Mouse (Mus musculus) NIH3T3 (cell line): Measurements from ENCODE around the gene Rps27l.
A peak's percentile ranks its signal among the peaks of the same experiment; 100 is the strongest.

ENCODE experiments used
- DNase-seq: peaks from one replicate; pipeline ENCODE4 v3.0.0-alpha.2; 2012; ENCODE audit warnings: low read depth

Rps27l gene

DNA sequence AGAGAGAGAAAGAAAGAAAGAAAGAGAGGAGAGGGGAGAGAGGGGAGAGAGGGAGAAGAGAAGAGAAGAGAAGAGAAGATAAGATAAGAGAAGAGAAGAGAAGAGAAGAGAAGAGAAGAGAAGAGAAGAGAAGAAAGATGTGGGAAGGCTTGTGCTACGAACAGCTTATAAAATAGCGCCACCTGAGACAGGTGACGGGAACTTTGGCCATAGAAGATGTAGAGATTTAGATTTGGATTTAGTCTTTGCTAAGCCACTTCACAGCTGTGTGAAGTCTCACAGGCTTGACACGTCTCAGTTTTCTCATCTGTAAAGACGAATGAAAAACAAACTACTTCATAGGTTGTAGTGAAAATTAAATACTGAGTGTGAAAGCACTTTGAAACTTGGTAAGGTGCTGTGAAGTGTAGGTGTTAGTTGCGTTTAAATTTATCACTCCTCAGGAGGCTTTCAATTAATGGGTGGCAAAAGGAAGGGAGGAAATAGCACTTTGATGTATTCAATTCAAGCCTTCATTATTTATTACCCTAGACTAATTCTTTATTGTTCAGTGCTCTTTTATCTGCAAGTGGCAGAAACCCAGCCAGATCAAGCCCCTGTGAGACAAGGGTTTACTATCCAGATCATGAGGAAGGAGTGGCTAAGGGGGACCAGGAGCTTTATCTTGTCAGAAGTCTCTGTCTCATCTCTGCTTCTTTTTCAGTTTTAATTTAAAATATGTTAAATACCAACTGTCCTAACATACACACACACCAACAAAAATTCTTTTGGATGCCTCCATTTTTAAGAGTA lies 25.2 kb upstream of the Rps27l start:
- DNase-seq, result peak; percentile 9

DNA sequence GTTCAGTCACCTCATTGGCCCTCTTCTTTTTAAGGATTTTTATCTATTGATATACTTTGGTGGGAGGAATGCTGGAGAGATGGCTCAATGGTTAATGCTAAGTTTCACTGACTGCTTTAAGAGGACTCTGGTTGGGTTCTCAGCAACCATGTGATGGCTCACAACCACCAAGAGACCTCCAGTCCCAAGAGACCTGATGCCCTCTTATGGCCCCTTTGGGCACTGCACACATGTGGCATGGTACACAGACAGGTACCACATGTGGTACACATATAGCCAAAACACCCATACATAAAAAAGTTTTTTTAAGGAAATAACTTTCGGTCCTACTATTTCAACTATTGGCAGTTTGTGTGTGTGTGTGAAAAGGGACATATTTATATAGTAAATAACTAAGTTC lies 23.8 kb upstream of the Rps27l start:
- peak; percentile 27 for DNase-seq

GRCm38 (mm10) chr9:66925853-66926252 lies 20.0 kb upstream of the Rps27l start:
- no peak for DNase-seq

DNA sequence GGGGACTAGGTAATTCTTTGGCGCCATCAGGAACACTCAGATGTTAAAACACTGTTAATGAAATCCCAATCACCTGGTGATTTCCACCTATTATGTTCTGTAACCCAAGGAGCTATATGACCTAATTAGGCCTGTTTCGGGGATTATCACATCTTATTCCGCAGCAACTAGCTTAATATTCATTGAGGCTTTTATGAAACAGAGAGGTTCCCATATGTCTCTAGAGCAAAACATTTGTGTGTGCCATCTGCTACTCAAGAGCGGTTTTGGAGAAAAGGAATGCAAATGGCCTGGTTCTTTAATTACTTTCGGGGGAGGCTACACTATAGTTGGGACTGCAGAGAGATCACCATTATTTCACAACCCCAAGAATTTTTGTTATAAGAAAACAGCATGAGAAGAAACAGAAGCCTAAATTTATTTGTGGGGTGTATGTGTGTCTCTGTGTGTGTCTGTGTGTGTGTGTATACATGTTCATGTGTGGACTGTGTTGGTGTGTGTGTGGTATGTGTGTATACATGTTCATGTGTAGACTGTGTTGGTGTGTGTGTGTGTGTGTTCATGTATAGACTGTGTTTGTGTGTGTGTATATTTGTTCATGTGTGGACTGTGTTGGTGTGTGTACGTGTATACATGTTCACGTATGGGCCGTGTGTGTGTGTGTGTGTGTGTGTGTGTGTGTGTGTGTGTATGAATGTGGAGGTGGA lies 18.0 kb upstream of the Rps27l start:
- DNase-seq, result no peak

GRCm38 (mm10) chr9:66930351-66930750 lies 15.5 kb upstream of the Rps27l start:
- no peak for DNase-seq

DNA sequence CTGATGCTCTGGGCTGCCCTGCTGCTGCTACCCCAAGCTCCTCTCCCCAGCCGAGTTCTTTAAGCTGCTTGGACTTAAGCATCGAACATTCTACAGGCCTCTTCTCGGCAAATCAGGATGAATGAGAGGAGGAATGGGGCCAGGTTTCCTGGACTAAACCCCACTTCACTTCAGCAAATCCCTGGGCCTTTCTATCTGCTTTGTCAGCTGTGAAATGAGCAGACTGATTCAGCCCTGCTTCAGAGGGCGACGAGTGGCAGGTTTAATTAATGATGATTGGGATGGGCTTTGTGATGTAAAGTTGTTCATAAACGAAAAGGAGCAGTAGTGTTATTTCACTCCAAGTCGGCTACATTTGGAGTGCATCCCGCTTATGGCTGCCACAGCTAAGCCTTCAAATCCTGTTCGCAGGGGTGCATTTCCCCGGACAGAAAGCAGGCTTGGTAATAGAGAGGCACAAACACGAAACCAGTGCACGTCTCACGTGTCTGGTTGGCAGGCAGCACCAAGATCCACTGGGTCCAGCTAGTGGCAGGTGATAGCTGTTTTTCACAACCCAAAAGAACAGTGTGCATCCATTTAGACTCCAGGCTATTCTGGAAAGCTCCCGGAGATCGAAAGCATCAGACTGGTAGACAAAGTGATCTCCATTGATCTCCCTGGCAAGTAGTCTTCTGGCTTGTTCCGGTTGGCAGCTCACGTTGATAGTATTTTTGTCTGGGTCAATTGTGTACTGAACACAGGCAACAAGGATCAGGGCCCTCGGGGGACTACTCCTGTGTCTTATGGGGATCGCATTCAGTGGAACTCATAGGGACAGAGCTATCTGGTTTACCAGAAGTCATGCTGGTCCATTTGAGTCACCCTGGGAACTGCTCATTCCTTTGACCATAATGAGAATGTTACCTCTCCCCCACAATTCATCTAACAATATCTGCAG lies 11.7 kb upstream of the Rps27l start:
- no peak for DNase-seq

DNA sequence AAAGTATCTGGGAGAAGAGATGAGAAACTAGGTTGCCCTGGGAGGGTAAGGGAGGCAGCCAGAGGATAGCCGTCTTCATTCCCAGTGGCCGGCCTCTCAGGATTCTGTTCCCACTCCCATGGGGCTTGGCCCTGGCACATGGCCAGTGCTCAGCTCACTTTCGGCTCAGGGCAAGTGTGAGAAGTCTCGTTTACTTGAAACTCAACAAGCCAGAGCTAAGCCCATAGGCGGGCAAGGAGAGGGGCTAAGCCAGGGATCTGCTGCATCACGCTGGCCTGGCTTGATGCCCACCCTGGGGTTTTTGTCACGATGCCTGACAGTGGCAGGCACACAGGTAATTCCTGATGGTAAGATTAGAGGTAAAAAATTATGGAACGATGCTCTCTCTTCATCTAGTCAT lies 8.4 kb upstream of the Rps27l start:
- DNase-seq, result no peak

GRCm38 (mm10) chr9:66938836-66939235 lies 7.0 kb upstream of the Rps27l start:
- peak; percentile 73 for DNase-seq

- DNase-seq, result no peak
These were observed 725 bp upstream of the Rps27l start for GRCm38 (mm10) chr9:66945161-66945560.

DNA sequence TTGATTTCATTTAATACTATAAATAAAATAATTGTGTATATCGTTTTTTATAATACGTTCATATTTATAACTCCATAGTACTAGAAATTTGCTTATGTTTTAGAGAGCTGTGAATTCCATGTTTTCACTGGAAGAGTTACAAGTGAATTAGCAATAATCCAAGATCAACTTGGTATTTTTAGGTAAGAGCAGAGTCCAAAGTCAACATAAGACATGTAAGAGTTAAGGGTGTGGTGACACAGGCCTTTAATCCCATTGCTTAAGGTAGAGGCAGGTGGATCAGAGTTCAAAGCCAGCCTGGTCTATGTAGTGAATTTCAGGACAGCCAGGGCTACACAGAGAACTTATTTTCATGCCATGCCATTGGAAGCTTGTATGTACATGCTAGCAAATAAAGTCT lies 2.6 kb downstream of the Rps27l start:
- no peak for DNase-seq

GRCm38 (mm10) chr9:66952321-66952720 lies 6.4 kb downstream of the Rps27l start:
- DNase-seq, result no peak

- no peak for DNase-seq
These were observed 7.0 kb downstream of the Rps27l start for GRCm38 (mm10) chr9:66952886-66953285.

- DNase-seq, result no peak
These were observed 11.6 kb downstream of the Rps27l start for GRCm38 (mm10) chr9:66957451-66957850.

DNA sequence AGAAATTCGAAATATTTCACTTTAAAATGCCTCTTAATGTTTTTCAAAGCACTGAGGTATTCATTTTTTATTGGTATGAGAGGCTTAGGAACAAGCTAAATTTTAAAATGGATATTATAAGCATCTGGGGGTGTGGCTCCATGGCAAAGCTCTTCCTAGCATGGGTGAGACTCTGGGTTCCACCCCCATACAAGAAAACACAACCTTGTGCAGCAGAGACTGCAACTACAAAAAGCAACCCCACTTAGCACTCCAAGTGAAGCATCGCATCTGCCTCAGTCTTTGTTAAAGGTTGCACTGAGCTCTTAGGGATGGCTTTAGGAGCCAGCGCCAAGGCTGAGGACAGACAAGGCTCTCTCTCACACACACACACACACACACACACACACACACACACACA lies 15.6 kb downstream of the Rps27l start:
- no peak for DNase-seq

DNA sequence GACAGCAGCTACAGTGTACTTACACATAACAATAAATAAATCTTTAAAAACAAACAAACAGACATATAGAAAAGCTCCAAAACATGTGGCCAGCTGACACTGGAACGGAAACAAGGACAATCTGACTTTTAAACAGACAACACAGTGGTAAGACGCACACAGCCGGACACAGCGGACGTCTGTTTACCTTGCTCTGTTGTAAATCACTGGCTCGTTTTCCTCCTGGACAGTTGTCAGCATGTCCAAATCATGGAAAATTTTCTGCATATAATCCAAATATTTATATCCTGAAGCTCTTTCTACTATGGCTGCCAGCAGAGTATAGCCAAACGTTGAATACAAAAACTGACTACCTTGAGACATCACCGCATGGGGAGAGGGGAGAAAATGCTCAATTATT lies 21.6 kb downstream of the Rps27l start:
- no peak for DNase-seq

DNA sequence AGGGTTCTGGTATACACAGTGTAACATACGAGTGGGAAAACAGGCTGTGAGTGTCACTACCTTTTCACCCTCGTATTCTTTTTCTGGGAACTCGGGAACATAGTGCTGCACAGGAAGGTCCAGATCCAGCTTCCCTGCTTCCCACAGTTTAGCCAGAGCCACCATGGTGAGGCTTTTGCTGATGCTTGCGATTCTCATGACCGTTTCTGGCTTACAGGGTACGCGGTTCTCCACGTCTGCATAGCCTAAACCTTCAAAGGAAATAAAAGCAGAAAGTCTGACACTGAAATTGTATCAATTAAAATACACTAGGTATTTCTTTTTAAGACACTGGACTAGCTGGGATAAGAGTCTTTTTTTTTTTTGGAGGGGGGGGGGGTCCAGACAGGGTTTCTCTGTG lies 25.2 kb downstream of the Rps27l start:
- DNase-seq, result no peak

DNA sequence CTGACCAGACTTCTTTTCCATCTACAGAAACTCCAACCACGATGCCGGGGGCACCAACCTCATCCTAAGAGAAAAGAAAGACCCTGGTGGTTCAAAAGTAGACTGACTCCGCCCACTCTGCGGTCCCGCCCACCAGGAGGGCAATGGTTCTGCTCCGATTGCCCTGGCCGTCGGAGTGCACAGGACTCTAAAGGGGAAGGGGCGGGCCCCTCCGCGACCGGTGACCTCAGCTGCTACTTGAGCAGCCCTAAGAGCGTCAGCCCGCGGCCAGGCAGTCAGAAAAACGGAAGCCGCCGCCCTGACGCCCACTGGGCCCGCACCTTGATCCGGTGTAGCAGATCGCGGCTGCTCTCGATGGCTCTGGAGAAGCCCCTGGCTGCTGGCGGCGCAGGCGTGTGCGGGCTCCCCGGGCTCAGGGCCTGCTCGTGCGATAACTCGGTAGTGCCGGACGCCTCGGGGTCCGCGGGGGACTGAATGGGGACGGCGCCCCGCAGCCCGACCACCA lies 28.9 kb downstream of the Rps27l start:
- peak; percentile 68 for DNase-seq

DNA sequence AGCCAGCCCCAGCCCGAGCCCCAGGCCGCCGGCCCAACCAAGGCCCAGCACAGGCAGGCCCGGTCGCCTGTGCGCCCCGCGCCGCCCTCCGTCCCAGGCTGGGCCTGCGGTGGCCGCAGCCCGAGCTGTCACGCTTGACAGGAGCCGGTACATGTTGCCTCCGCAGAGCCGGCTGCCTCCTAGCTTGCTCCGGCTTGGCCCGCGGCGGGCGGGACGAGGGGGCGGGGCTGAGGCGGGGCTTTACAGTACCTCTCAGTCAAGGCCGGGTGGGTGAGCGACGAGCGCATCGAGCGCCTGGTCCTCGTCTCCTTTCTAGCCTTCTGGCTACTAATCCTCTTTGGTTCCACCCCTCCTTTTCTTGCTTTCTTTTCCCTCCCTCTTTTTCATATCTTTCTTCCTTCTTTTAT lies 29.4 kb downstream of the Rps27l start, which contains the start of gene Lactb:
TSS of gene Lactb (minus strand) at position 246 of the 407 bp plus-strand sequence.
- DNase-seq, result peak; percentile 93

DNA sequence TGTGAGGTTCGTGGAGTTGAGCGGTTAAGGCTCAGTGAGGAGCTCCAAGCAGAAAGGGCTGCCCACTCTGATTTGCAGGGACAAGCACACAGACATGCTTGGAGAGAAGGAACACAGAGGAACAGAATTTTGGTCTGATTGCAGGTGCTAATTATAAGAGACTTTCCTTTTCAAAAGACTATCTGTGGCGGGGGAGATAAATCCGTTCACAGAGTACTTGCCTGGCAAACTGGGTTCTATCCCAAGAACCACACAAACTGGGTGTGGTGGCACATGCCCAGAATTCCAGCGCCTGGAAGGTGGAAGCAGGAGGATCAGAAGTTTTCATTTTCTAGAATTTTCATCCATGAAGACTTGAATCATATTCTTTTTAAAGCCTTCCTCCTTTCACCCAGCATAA lies 31.2 kb downstream of the Rps27l start:
- DNase-seq, result no peak

GRCm38 (mm10) chr9:66977982-66978381 lies 32.1 kb downstream of the Rps27l start:
- no peak for DNase-seq

GRCm38 (mm10) chr9:66978468-66978867 lies 32.6 kb downstream of the Rps27l start:
- DNase-seq, result no peak

GRCm38 (mm10) chr9:66980458-66980857 lies 34.6 kb downstream of the Rps27l start:
- no peak for DNase-seq
